Mouse (Mus musculus) kidney, adult 2 months (tissue): ENCODE measurements around the gene Tgfb1.

Experiments used
- CTCF ChIP-seq: fragments of 200-500 bp; conservative IDR thresholded peaks from 2 replicates; pipeline ENCODE4 v1.5.1; 2011; ENCODE audit warnings: low read depth, mild to moderate bottlenecking, control low read depth, low read length, moderate library complexity, mixed read lengths; ENCODE audit not compliant: insufficient read depth, insufficient read length
- POLR2A ChIP-seq: fragments of 200-500 bp; IDR thresholded peaks from one replicate; pipeline ENCODE4 v1.6.1; 2011; ENCODE audit warnings: low read depth, low read length, control low read depth

DNA sequence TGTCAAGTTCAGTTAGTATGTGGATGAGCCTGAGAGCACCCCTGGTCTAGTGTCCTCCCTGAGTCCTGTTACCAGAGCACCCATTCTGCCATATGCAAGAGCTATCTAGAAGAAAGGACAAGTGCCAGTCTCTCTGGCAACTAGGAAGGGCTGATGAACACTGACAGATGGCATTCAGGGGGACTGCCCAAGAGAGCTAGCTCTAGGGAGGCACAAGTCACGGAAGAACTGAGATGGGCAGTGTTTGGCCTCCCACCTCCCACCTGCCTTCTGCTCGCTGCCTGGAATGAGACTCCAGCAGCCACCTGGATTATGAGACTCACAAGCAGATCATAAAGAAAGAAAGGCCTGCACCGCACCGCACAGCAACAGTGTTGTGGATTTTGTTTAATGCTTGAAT lies 47.0 kb upstream of the Tgfb1 start:
- no peak for TF ChIP-seq CTCF
- no peak for TF ChIP-seq POLR2A
